Mouse (Mus musculus) neural tube, embryonic 10.5 days (tissue): Measurements from ENCODE around the gene Tmem170.

Experiments used
- DNase-seq: peaks from one replicate; pipeline ENCODE4 v3.0.0-alpha.2; 2017; ENCODE audit warnings: low spot score; ENCODE audit errors: extremely low spot score

Gene Tmem170

DNA sequence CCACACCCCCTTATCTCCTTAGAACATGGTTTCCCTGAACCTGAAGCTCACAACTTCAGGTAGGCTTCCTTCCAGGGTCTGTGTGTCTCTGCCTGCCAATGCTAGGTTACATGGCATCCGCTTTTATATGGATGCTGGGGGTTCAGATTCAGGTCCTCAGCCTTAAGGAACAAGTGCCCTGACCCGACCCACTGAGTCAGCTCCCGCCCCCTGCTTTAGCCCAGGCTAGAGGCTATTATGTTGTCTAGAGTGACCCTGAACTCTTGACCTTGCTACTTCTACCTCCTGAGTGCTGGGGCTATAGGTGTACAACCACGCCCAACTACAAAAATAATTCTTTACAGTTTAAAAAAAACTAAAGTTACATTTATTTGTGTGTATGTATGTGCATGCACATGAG, 61.5 kb downstream of the Tmem170 start:
- DNase-seq: no peak

DNA sequence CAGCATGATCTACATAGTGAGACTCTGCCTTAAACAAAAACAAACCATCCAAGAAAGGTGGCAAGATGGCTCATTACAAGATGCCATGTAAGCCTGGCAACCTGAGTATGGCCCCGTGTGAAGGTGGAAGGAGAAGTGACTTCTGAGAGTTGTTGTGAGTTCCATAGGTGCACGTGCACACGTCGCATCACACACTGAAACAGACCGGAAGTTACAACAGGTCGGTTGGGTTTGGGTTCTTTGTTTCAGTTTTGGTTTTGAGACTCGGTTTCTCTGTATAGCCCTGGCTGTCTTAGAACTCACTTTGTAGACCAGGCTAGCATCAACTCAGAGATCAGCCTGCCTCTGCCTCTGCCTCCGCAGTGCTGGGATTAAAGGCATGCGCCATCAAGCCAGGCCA, 62.7 kb downstream of the Tmem170 start:
- DNase-seq: no peak
